Mouse (Mus musculus): ENCODE results near the gene S100a14.

- no peak for TF ChIP-seq CTCF (conservative IDR thresholded peaks at IDR 0.05; ENCODE audit: low read length)
- TF ChIP-seq POU5F1 (IDR thresholded peaks at IDR 0.05; ENCODE audit: borderline replicate concordance, low read length) = no peak
- TF ChIP-seq NANOG (IDR thresholded peaks at IDR 0.05; ENCODE audit: borderline replicate concordance, low read length) = no peak
Measured at GRCm38 (mm10) chr3:90515242-90515641, 11.4 kb upstream of the S100a14 start.
